Mouse (Mus musculus) liver, adult 2 months (tissue): ENCODE results near the gene Copg2. TPM values are rescaled to one million over a fixed set of nuclear protein-coding genes. Genes with fewer than 3 reads are reported as not detected.

Source experiments
- DNase-seq: peaks from one replicate; pipeline ENCODE4 v3.0.0-alpha.2; 2011; ENCODE audit warnings: low read depth, low spot score; ENCODE audit errors: extremely low read depth
- H3K27ac ChIP-seq: fragments of 200-500 bp; replicated peaks from 2 replicates; pipeline ENCODE4 v1.5.1; 2012; ENCODE audit warnings: low read depth, mild to moderate bottlenecking, control low read depth, inconsistent platforms, low read length; ENCODE audit not compliant: insufficient read depth
- H3K27me3 ChIP-seq: fragments of 200-500 bp; 2 replicates; pipeline ENCODE4 v1.6.1; 2012; ENCODE audit warnings: mild to moderate bottlenecking, moderate library complexity, low read length, inconsistent platforms; ENCODE audit not compliant: control insufficient read depth, insufficient read depth
- H3K36me3 ChIP-seq: fragments of 200-500 bp; 2 replicates; pipeline ENCODE4 v1.6.1; 2012; ENCODE audit warnings: low read length, inconsistent platforms; ENCODE audit not compliant: control insufficient read depth, insufficient read depth
- H3K4me1 ChIP-seq: fragments of 200-500 bp; 2 replicates; pipeline ENCODE4 v1.6.1; 2011; ENCODE audit warnings: low read length; ENCODE audit not compliant: control insufficient read depth, insufficient read depth
- H3K4me3 ChIP-seq: fragments of 200-500 bp; 2 replicates; pipeline ENCODE4 v1.5.1; 2011; ENCODE audit warnings: low read depth, mild to moderate bottlenecking, control low read depth, low read length, moderate library complexity; ENCODE audit not compliant: insufficient read depth
- H3K79me2 ChIP-seq: fragments of 200-500 bp; 2 replicates; pipeline ENCODE4 v1.6.1; 2012; ENCODE audit warnings: inconsistent platforms, mild to moderate bottlenecking, low read length, moderate library complexity; ENCODE audit not compliant: control insufficient read depth, insufficient read depth
- H3K9ac ChIP-seq: fragments of 200-500 bp; 2 replicates; pipeline ENCODE4 v1.6.1; 2012; ENCODE audit warnings: low read depth, mild to moderate bottlenecking, control low read depth, inconsistent platforms, low read length
- CTCF ChIP-seq: fragments of 200-500 bp; IDR thresholded peaks from 2 replicates; pipeline ENCODE4 v1.5.1; 2011; ENCODE audit warnings: low read depth, low read length, control low read depth
- POLR2A ChIP-seq: fragments of 200-500 bp; IDR thresholded peaks from 2 replicates; pipeline ENCODE4 v1.6.1; 2011; ENCODE audit warnings: low read length, control low read depth; ENCODE audit not compliant: insufficient read depth; ENCODE audit errors: extremely low read depth
- WGBS: fragments of 180-500 bp; shearing (Covaris S2); methylation state at CpG from one replicate; pipeline ENCODE4 v1.1.7; 2018; 5-methylcytosine and 5-hydroxymethylcytosine counted together
- polyA plus RNA-seq: library from polyadenylated mRNA; depleted of rRNA; stranded (reverse); fragments of >200 nt; gene quantifications from 2 replicates; pipeline ENCODE4 v1.2.3, GENCODE M21; 2012
- total RNA-seq: library from RNA; depleted of rRNA; stranded (reverse); fragments of >200 nt; gene quantifications from 2 replicates; pipeline ENCODE4 v1.2.3, GENCODE M21; 2014

The Copg2 gene
- total and polyA plus RNA-seq, 2 experiments = 7.5 to 26.9 TPM

GRCm38 (mm10) chr6:30895819-30896194 lies 787 bp downstream of the Copg2 start:
- TF ChIP-seq CTCF (no peak), POLR2A (no peak)
- H3K27me3 ChIP-seq = no peaks in the 10 kb centered on the region
- H3K27ac ChIP-seq = peak overlapping the region; percentile 33; the same call in 1 of the 2 replicates
- 27% methylated on average over 3 of the region's 3 CpGs for WGBS
- peak overlapping the region; percentile 94 for H3K9ac ChIP-seq
- no peaks in the 10 kb centered on the region for H3K79me2 ChIP-seq
- no peaks in the 10 kb centered on the region for H3K36me3 ChIP-seq
- peaks cover 5% of the 10 kb centered on the region; the same call in 1 of the 2 replicates for H3K4me1 ChIP-seq
- peak; percentile 37 for DNase-seq
- peak overlapping the region; percentile 98 for H3K4me3 ChIP-seq

DNA sequence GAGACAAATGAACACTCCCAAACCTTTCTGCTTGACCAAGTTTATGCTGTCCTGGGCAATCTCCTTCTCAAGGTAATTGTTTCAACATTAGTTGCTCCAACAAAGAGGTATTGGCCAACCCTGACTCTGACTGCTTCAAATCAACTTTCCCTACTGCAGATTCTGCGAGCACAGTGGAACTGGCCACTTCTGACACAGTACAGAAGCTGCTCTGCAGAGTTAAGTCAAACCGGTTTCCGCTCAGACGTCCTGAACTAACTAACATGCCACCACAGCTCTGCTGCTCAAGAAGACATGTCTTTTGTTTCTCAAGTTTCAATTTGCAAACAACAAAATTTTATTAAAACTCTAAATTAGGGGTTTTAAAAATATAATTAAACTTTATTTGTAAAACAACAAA lies 3.5 kb downstream of the Copg2 start:
- H3K4me3 ChIP-seq = no peak overlapping the region
- H3K79me2 ChIP-seq = no peaks in the 10 kb centered on the region
- peaks cover 11% of the 10 kb centered on the region for H3K36me3 ChIP-seq
- WGBS = 88% methylated on average over 4 of the region's 4 CpGs
- no peak for DNase-seq
- no peak for TF ChIP-seq POLR2A
- no peak for TF ChIP-seq CTCF
- H3K9ac ChIP-seq = no peak overlapping the region
- no peaks in the 10 kb centered on the region for H3K27me3 ChIP-seq
- no peak overlapping the region for H3K27ac ChIP-seq
- peaks cover 5% of the 10 kb centered on the region; the same call in 1 of the 2 replicates for H3K4me1 ChIP-seq

DNA sequence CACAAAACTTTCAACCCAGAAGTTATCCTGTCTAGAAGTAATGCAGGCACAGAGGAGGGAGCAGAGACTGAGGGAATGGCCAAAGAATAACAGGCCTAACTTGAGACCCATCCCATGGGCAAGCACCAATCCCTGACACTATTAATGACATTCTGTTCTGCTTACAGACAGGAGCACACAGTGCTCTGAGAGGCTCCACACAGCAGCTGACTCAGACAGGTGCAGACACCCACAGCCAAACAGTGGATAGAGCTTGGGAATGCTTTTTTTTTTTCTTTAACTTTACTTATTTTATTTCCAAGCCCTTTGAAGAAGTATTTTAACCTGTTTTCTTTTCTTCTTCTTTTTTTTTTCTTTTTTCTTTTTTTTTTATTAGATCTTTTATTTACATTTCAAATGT lies 4.8 kb downstream of the Copg2 start:
- H3K79me2 ChIP-seq = no peaks in the 10 kb centered on the region
- peaks cover 17% of the 10 kb centered on the region for H3K36me3 ChIP-seq
- DNase-seq = no peak

DNA sequence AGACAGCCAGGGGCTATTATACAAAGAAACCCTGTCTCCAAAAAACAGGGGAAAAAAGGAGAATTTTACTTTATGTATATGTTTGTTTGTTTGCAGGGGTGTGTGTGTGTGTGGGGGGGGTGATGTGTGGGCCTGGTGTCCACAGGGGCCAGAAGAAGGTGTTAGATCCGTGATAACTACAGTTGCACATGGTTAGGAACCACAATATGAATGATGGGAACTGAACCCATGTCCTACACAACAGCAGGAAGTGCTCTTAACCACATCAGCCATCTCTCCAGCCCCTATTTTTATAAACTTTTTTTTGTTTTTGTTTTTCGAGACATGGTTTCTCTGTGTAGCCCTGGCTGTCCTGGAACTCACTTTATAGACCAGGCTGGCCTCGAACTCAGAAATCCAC lies 11.7 kb downstream of the Copg2 start:
- WGBS = 83% methylated on average over 3 of the region's 3 CpGs
- no peaks in the 10 kb centered on the region for H3K79me2 ChIP-seq

More for the DNA sequence above, 4.8 kb downstream of the Copg2 start:
- H3K27ac ChIP-seq = no peak overlapping the region
- H3K27me3 ChIP-seq = no peaks in the 10 kb centered on the region
- TF ChIP-seq POLR2A (no peak), CTCF (no peak)
- no peak overlapping the region for H3K9ac ChIP-seq
- no peak overlapping the region for H3K4me3 ChIP-seq
- H3K4me1 ChIP-seq = peaks cover 5% of the 10 kb centered on the region; the same call in 1 of the 2 replicates

GRCm38 (mm10) chr6:30883491-30883890 lies 13.1 kb downstream of the Copg2 start:
- Histone ChIP-seq H3K4me3 (no peak overlapping the region), H3K27me3 (no peaks in the 10 kb centered on the region), H3K27ac (no peak overlapping the region), H3K79me2 (no peaks in the 10 kb centered on the region), H3K36me3 (peaks cover 17% of the 10 kb centered on the region), H3K9ac (no peak overlapping the region), H3K4me1 (no peaks in the 10 kb centered on the region)
- TF ChIP-seq CTCF (no peak), POLR2A (no peak)
- WGBS = 56% methylated on average over 4 of the region's 4 CpGs
- DNase-seq = peak; percentile 40

More for the DNA sequence above, 11.7 kb downstream of the Copg2 start:
- TF ChIP-seq CTCF = no peak
- no peak for TF ChIP-seq POLR2A
- H3K4me1 ChIP-seq = no peaks in the 10 kb centered on the region
- peaks cover 26% of the 10 kb centered on the region for H3K36me3 ChIP-seq
- no peak overlapping the region for H3K9ac ChIP-seq
- H3K27me3 ChIP-seq = no peaks in the 10 kb centered on the region
- H3K4me3 ChIP-seq = no peak overlapping the region
- no peak overlapping the region for H3K27ac ChIP-seq
- no peak for DNase-seq

DNA sequence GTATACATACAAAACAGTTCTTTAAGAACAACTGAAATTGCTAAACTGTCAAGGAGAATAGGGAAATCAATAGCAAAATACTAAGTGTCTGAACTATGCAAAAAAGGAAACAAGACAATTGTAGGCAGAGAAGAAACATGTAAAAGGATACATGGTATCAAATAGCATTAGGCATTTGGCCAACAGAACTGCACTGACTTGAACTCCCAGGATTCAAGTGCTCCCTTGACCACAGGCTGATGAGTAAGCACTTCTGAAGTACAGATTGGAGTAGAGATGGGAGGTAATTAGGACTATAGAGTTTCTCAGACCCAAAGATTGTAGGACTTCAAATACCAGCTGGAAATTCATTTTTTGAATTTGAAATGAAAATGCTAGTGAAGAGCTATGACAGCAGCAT lies 19.9 kb downstream of the Copg2 start:
- TF ChIP-seq POLR2A = no peak
- Histone ChIP-seq H3K36me3 (peaks cover 5% of the 10 kb centered on the region), H3K27ac (no peak overlapping the region), H3K79me2 (no peaks in the 10 kb centered on the region), H3K4me1 (no peaks in the 10 kb centered on the region), H3K9ac (no peak overlapping the region), H3K4me3 (no peak overlapping the region), H3K27me3 (no peaks in the 10 kb centered on the region)
- no peak for DNase-seq
